Mouse (Mus musculus) kidney, postnatal 0 days (tissue): Measurements from ENCODE around the gene Isg15. TPM values are rescaled to one million over a fixed set of nuclear protein-coding genes. Genes with fewer than 3 reads are reported as not detected.

Experiments used
- microRNA-seq: library from miRNA; unstranded; fragments of <30 nt; microRNA quantifications from one replicate; pipeline ENCODE4, GENCODE M21; 2016
- polyA plus RNA-seq: library from polyadenylated mRNA; unstranded; fragments of >200 nt; fragmentation: Nextera tagmentation; extraction: Ambion mirVana; gene quantifications from 2 replicates; pipeline ENCODE4 v1.2.1, GENCODE M21; 2015

Gene Isg15
- polyA plus RNA-seq, 1 experiment from 2014 or later, result 20.6 TPM

Small RNA genes within 50 kb of the gene (microRNA-seq; reads per million reads assigned to microRNA genes)
- gene Mir7658, result 1.2 reads per million

Other genes starting within 250 kb of the Isg15 start
- 113 and 116 TPM in 2 replicates for gene C1qtnf12, start 238.5 kb downstream of the Isg15 start, polyA plus RNA-seq
- gene B3galt6, start 208.2 kb downstream of the Isg15 start, polyA plus RNA-seq, result 14.3 and 14.5 TPM in 2 replicates
- gene Sdf4, start 207.9 kb downstream of the Isg15 start, polyA plus RNA-seq, result 178 and 183 TPM in 2 replicates
- 0.70 and 0.88 TPM in 2 replicates for gene Tnfrsf4, start 187.0 kb downstream of the Isg15 start, polyA plus RNA-seq
- gene Tnfrsf18, start 174.7 kb downstream of the Isg15 start, polyA plus RNA-seq, result 1.3 TPM in 2 replicates
- gene Ttll10, start 141.4 kb downstream of the Isg15 start, polyA plus RNA-seq, result 5.6 and 6.0 TPM in 2 replicates
- gene 9430015G10Rik, start 90.8 kb downstream of the Isg15 start, polyA plus RNA-seq, result 11.8 and 15.3 TPM in 2 replicates
- gene Rnf223, start 70.3 kb downstream of the Isg15 start, polyA plus RNA-seq, result 0.17 and 0.27 TPM in 2 replicates
- 76.5 and 79.8 TPM in 2 replicates for gene Agrn, start 3.3 kb downstream of the Isg15 start, polyA plus RNA-seq
- gene AW011738, start 2.5 kb upstream of the Isg15 start, polyA plus RNA-seq, result 4.8 and 5.1 TPM in 2 replicates
- 0.56 and 0.71 TPM in 2 replicates for gene Perm1, start 15.1 kb upstream of the Isg15 start, polyA plus RNA-seq
- gene Plekhn1, start 34.0 kb upstream of the Isg15 start, polyA plus RNA-seq, result 12.7 and 13.1 TPM in 2 replicates
- 49.2 and 50.7 TPM in 2 replicates for gene Noc2l, start 35.2 kb upstream of the Isg15 start, polyA plus RNA-seq
- gene Samd11, start 54.8 kb upstream of the Isg15 start, polyA plus RNA-seq, result not detected in 2 replicates
- not detected in 2 replicates for gene Vmn2r-ps159, start 130.3 kb upstream of the Isg15 start, polyA plus RNA-seq